Mouse (Mus musculus) heart, embryonic 16.5 days (tissue): Measurements from ENCODE around the gene Nhlrc3. TPM values are rescaled to one million over a fixed set of nuclear protein-coding genes. Genes with fewer than 3 reads are reported as not detected.

ENCODE experiments used
- ATAC-seq: fragments of 200-750 bp; cut with Nextera tagmentation; replicated peaks from 2 replicates; pipeline ENCODE4 v1.8.0; 2017; ENCODE audit warnings: moderate number of reproducible peaks; ENCODE audit not compliant: insufficient read depth, low FRiP score; ENCODE audit errors: extremely low read depth
- H3K27ac ChIP-seq: fragments of 300-500 bp; sonication (generic); 2 replicates; pipeline ENCODE4 v1.5.1; 2014; ENCODE audit warnings: mild to moderate bottlenecking, low read length, control low read depth, moderate library complexity
- H3K27me3 ChIP-seq: fragments of 300-500 bp; sonication (generic); 2 replicates; pipeline ENCODE4 v1.6.1; 2014; ENCODE audit warnings: low read length, mixed read lengths; ENCODE audit not compliant: control insufficient read depth, insufficient read depth
- H3K36me3 ChIP-seq: fragments of 300-500 bp; sonication (generic); 2 replicates; pipeline ENCODE4 v1.6.1; 2014; ENCODE audit not compliant: control insufficient read depth, insufficient read depth
- H3K4me1 ChIP-seq: fragments of 300-500 bp; sonication (generic); 2 replicates; pipeline ENCODE4 v1.6.1; 2014; ENCODE audit warnings: low read length, mixed read lengths; ENCODE audit not compliant: control insufficient read depth, insufficient read depth
- H3K4me2 ChIP-seq: fragments of 300-500 bp; sonication (generic); 2 replicates; pipeline ENCODE4 v1.6.1; 2014; ENCODE audit warnings: low read depth, mild to moderate bottlenecking, control low read depth, low read length
- H3K4me3 ChIP-seq: fragments of 300-500 bp; sonication (generic); 2 replicates; pipeline ENCODE4 v1.5.1; 2014; ENCODE audit warnings: mild to moderate bottlenecking, control low read depth, low read length
- H3K9ac ChIP-seq: fragments of 300-500 bp; sonication (generic); 2 replicates; pipeline ENCODE4 v1.6.1; 2014; ENCODE audit warnings: low read length, control low read depth
- H3K9me3 ChIP-seq: fragments of 300-500 bp; sonication (generic); replicated peaks from 2 replicates; pipeline ENCODE4 v1.6.1; 2016; ENCODE audit warnings: low read length; ENCODE audit not compliant: control insufficient read depth
- WGBS: fragments of 180-500 bp; shearing (Covaris S2); extraction: QIAGEN DNeasy Blood & Tissue Kit; methylation state at CpG from one replicate; pipeline ENCODE4 v1.1.7; 2014; 5-methylcytosine and 5-hydroxymethylcytosine counted together
- polyA plus RNA-seq: library from polyadenylated mRNA; unstranded; fragments of >200 nt; fragmentation: Nextera tagmentation; extraction: Ambion mirVana; gene quantifications from 2 replicates; pipeline ENCODE4 v1.2.1, GENCODE M21; 2015

Gene Nhlrc3
- polyA plus RNA-seq, 1 experiment from 2014 or later = 6.0 TPM

DNA sequence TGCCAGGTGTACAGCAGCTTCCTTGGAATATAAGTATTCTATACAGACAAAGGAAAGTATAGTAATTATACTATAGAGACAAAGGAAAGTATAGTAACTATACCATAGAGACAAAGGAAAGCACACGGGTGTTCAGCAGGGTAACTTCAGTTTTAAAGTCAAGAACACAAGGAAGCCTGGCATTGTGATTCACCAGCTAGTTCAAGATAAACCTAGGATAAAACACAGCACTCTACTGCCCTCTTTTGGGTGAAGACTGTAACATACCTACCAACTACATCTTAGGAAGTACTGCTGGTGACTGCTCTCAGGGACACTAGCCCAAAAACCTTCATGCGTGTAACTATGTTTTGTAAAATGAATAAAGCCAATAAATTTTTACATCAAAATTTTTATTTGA, 14.9 kb downstream of the Nhlrc3 start:
- WGBS = 19% methylated on average over 2 of the region's 2 CpGs
- no peaks in the 10 kb centered on the region for H3K9me3 ChIP-seq
- no peak overlapping the region for H3K27ac ChIP-seq
- peaks cover 23% of the 10 kb centered on the region for H3K36me3 ChIP-seq
- no peak overlapping the region for H3K4me3 ChIP-seq
- H3K4me2 ChIP-seq = no peak overlapping the region
- ATAC-seq = 0 out of 2 replicates have a peak, but pooled peaks have one; percentile 32
- no peaks in the 10 kb centered on the region for H3K27me3 ChIP-seq
- H3K9ac ChIP-seq = no peak overlapping the region
- H3K4me1 ChIP-seq = peaks cover 2% of the 10 kb centered on the region; the same call in 1 of the 2 replicates

DNA sequence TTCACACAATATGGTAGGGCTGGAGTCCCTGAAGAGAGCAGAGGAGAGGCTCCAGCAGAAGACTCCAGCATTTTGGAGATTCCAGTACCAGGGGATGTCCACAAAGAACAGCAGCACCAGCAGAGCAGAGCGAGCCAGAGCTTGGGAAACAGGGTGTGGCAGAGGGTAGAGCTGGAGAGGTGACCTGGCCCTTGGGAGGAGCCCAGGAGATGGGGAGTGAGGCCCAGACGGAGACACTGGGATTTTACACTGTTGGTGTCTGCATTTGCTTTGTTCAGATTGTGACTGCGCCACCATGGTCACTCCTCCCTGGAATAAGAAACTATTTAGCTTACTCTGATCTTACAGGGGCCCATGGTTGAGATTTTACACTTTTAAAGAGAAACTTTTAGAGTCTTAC, 16.3 kb downstream of the Nhlrc3 start:
- Histone ChIP-seq H3K27me3 (no peaks in the 10 kb centered on the region), H3K9ac (no peak overlapping the region), H3K9me3 (no peaks in the 10 kb centered on the region), H3K4me2 (no peak overlapping the region), H3K36me3 (peaks cover 10% of the 10 kb centered on the region), H3K27ac (no peak overlapping the region), H3K4me1 (peaks cover 2% of the 10 kb centered on the region; the same call in 1 of the 2 replicates), H3K4me3 (no peak overlapping the region)
- ATAC-seq = no peak
- WGBS = 78% methylated on average over 3 of the region's 3 CpGs

DNA sequence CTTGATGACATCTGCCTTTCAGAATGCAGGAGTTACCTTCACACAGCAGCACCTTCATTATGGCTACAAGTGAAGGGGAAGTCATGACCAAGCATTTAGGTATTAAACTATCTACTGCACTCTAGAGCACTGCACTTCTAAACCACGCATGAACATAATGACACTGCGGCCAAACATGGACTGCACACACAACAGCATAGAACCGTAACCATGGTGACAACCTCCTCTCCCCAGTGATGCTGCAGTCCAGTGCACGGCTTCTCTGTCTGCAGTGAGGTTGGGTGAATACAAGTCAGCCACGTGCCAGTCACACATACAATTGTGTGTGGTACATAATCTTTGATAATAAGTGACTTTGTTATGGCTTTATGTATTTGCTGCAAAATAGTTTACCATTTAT, 17.6 kb downstream of the Nhlrc3 start:
- WGBS = 83% methylated on average over 5 of the region's 5 CpGs
- Histone ChIP-seq H3K4me3 (no peak overlapping the region), H3K27me3 (no peaks in the 10 kb centered on the region), H3K4me1 (peaks cover 2% of the 10 kb centered on the region; the same call in 1 of the 2 replicates), H3K27ac (no peak overlapping the region), H3K9me3 (no peaks in the 10 kb centered on the region), H3K36me3 (peaks cover 6% of the 10 kb centered on the region; the same call in 1 of the 2 replicates), H3K9ac (no peak overlapping the region), H3K4me2 (no peak overlapping the region)
- no peak for ATAC-seq

DNA sequence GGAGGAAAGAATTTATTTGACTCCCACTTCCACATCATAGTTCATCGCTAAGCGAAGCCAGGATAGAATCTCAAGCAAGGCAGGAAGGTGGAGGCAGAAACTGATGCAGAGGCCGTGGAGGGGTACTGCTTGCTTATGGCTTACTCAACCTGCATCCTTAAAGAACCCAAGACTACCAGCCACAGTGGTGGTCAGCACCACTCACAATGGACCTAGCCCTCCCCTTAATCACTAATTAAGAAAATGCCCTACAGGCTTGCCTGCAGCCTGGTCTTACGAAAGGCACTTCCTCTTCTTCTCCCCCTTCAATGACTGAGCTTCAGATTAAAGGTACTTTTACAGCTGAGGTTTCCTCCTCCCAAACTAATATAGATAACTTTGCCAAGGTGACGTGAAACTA, 26.6 kb downstream of the Nhlrc3 start:
- Histone ChIP-seq H3K4me3 (no peak overlapping the region), H3K4me1 (no peaks in the 10 kb centered on the region), H3K36me3 (no peaks in the 10 kb centered on the region), H3K27ac (no peak overlapping the region), H3K9me3 (no peaks in the 10 kb centered on the region), H3K4me2 (no peak overlapping the region), H3K9ac (no peak overlapping the region), H3K27me3 (no peaks in the 10 kb centered on the region)
- 66% methylated on average over 5 of the region's 5 CpGs for WGBS
- ATAC-seq = no peak

DNA sequence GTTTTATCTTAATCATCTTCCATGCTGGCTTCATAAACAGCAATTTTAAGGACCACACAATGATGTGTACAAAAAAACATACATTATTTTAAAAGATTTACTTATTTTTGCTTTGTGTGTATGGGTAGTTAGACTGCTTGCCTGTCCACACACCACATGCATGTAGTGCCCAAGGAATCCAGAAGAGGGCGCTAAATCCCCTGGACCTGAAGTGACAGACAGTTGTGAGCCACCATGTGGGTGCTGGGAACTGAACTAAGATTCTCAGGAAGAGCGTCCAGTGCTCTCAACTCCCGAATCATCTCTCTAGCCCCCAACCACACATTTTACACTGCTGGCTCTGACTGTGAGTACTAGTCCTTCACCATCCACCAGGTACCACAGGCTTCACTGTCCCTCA, 28.5 kb downstream of the Nhlrc3 start:
- WGBS = 68% methylated on average over 3 of the region's 3 CpGs
- H3K4me2 ChIP-seq = no peak overlapping the region
- H3K27ac ChIP-seq = no peak overlapping the region
- H3K27me3 ChIP-seq = no peaks in the 10 kb centered on the region
- H3K9ac ChIP-seq = no peak overlapping the region
- H3K9me3 ChIP-seq = no peaks in the 10 kb centered on the region
- no peaks in the 10 kb centered on the region for H3K4me1 ChIP-seq
- H3K36me3 ChIP-seq = no peaks in the 10 kb centered on the region
- no peak overlapping the region for H3K4me3 ChIP-seq
- ATAC-seq = no peak

DNA sequence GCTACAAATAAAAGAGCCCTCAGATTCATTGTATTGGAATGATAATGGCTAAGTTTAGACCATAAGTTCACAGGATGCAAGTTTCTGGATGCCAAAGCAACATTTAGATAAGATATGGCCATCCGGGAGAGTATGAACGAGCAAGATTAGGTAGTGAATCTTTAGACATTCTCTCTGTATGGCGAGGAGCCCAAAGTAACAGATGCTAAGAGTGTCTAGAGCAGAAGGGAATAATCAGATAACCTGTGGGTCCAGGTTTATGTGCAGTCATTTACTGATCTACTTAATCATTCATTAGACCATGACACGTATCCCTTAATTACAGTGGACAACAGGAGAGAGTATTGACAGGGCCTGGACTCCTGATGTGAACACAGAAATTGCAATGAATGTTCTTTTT, 39.6 kb downstream of the Nhlrc3 start:
- ATAC-seq = no peak
- Histone ChIP-seq H3K36me3 (no peaks in the 10 kb centered on the region), H3K27me3 (no peaks in the 10 kb centered on the region), H3K4me2 (no peak overlapping the region), H3K4me1 (peaks cover 4% of the 10 kb centered on the region), H3K9ac (no peak overlapping the region), H3K9me3 (no peaks in the 10 kb centered on the region), H3K4me3 (no peak overlapping the region), H3K27ac (no peak overlapping the region)
- WGBS = 52% methylated on average over 4 of the region's 4 CpGs

- H3K27me3 ChIP-seq = no peaks in the 10 kb centered on the region
- no peaks in the 10 kb centered on the region for H3K36me3 ChIP-seq
- H3K4me3 ChIP-seq = no peak overlapping the region
- 34% methylated on average over 1 of the region's 1 CpGs for WGBS
- H3K4me2 ChIP-seq = no peak overlapping the region
- peaks cover 4% of the 10 kb centered on the region for H3K4me1 ChIP-seq
- H3K9me3 ChIP-seq = no peaks in the 10 kb centered on the region
- no peak overlapping the region for H3K27ac ChIP-seq
- H3K9ac ChIP-seq = no peak overlapping the region
- no peak for ATAC-seq
Measured at GRCm38 (mm10) chr3:53422691-53423090, 40.4 kb downstream of the Nhlrc3 start.

- H3K4me3 ChIP-seq = no peak overlapping the region
- no peak for ATAC-seq
- 87% methylated on average over 12 of the region's 12 CpGs for WGBS
Measured at GRCm38 (mm10) chr3:53421656-53422055, 41.5 kb downstream of the Nhlrc3 start.

GRCm38 (mm10) chr3:53417701-53418100, 45.4 kb downstream of the Nhlrc3 start:
- no peak overlapping the region for H3K27ac ChIP-seq
- whole genome bisulfite sequencing = 81% methylated on average over 7 of the region's 7 CpGs
- no peak overlapping the region for H3K4me2 ChIP-seq
- H3K27me3 ChIP-seq = no peaks in the 10 kb centered on the region
- H3K9me3 ChIP-seq = no peaks in the 10 kb centered on the region
- no peaks in the 10 kb centered on the region for H3K36me3 ChIP-seq
- no peak for ATAC-seq
- no peak overlapping the region for H3K4me3 ChIP-seq
- H3K4me1 ChIP-seq = peaks cover 10% of the 10 kb centered on the region
- no peak overlapping the region for H3K9ac ChIP-seq

More at GRCm38 (mm10) chr3:53421656-53422055, 41.5 kb downstream of the Nhlrc3 start:
- H3K4me2 ChIP-seq = no peak overlapping the region
- H3K27ac ChIP-seq = no peak overlapping the region
- peaks cover 4% of the 10 kb centered on the region for H3K4me1 ChIP-seq
- H3K9ac ChIP-seq = no peak overlapping the region
- no peaks in the 10 kb centered on the region for H3K36me3 ChIP-seq
- H3K9me3 ChIP-seq = no peaks in the 10 kb centered on the region
- no peaks in the 10 kb centered on the region for H3K27me3 ChIP-seq
